Mouse (Mus musculus) heart, adult 2 months (tissue): ENCODE results near the gene Barx2.

Experiments used
- CTCF ChIP-seq: fragments of 200-600 bp; IDR thresholded peaks from 2 replicates; pipeline ENCODE4 v1.8.1; 2022; ENCODE audit warnings: antibody characterized with exemption, mild to moderate bottlenecking, moderate library complexity
- POLR2A ChIP-seq: fragments of 200-500 bp; IDR thresholded peaks from 2 replicates; pipeline ENCODE4 v1.6.1; 2011; ENCODE audit warnings: mild to moderate bottlenecking, low read depth, low read length, control low read depth; ENCODE audit not compliant: insufficient read depth

GRCm38 (mm10) chr9:31888333-31888732 lies 24.9 kb downstream of the Barx2 start:
- TF ChIP-seq CTCF, result no peak
- TF ChIP-seq POLR2A, result no peak
